Mouse (Mus musculus) lung, postnatal 0 days (tissue): ENCODE data around the gene Ctnnbl1.

Source experiments
- CTCF ChIP-seq: IDR thresholded peaks from 2 replicates; pipeline ENCODE4 v1.5.1; 2016; ENCODE audit warnings: antibody characterized with exemption, mild to moderate bottlenecking
- EP300 ChIP-seq: IDR thresholded peaks from 2 replicates; pipeline ENCODE4 v1.6.1; 2016; ENCODE audit warnings: antibody characterized with exemption, mild to moderate bottlenecking, control low read depth

GRCm38 (mm10) chr2:157790836-157791495, 53.8 kb downstream of the Ctnnbl1 start:
- TF ChIP-seq EP300 (no peak), CTCF (no peak)
